Mouse (Mus musculus) hindbrain, embryonic 15.5 days (tissue): Measurements from ENCODE around the gene Rhod. TPM values are rescaled to one million over a fixed set of nuclear protein-coding genes. Genes with fewer than 3 reads are reported as not detected.

Experiments
- ATAC-seq: fragments of 200-750 bp; cut with Nextera tagmentation; 2 replicates; pipeline ENCODE4 v1.8.0; 2017; ENCODE audit warnings: low read depth, moderate number of reproducible peaks, moderate TSS enrichment; ENCODE audit not compliant: low FRiP score
- H3K27ac ChIP-seq: fragments of 300-500 bp; sonication (generic); replicated peaks from 2 replicates; pipeline ENCODE4 v1.5.1; 2015; ENCODE audit warnings: mild to moderate bottlenecking, inconsistent platforms
- H3K27me3 ChIP-seq: fragments of 300-500 bp; sonication (generic); 2 replicates; pipeline ENCODE4 v1.6.1; 2015; ENCODE audit warnings: control low read depth, inconsistent platforms
- H3K36me3 ChIP-seq: fragments of 300-500 bp; sonication (generic); 2 replicates; pipeline ENCODE4 v1.6.1; 2015; ENCODE audit warnings: control low read depth, inconsistent platforms
- H3K4me1 ChIP-seq: fragments of 300-500 bp; sonication (generic); replicated peaks from 2 replicates; pipeline ENCODE4 v1.6.1; 2015; ENCODE audit warnings: control low read depth, inconsistent platforms
- H3K4me2 ChIP-seq: fragments of 300-500 bp; sonication (generic); 2 replicates; pipeline ENCODE4 v1.6.1; 2015; ENCODE audit warnings: moderate library complexity, mild to moderate bottlenecking, inconsistent platforms
- H3K4me3 ChIP-seq: fragments of 300-500 bp; sonication (generic); 2 replicates; pipeline ENCODE4 v1.5.1; 2015; ENCODE audit warnings: mild to moderate bottlenecking, inconsistent platforms
- H3K9ac ChIP-seq: fragments of 300-500 bp; sonication (generic); 2 replicates; pipeline ENCODE4 v1.6.1; 2015; ENCODE audit warnings: inconsistent platforms
- H3K9me3 ChIP-seq: fragments of 300-500 bp; sonication (generic); 2 replicates; pipeline ENCODE4 v1.6.1; 2016; ENCODE audit warnings: control low read depth, inconsistent platforms
- WGBS: fragments of 180-500 bp; shearing (Covaris S2); methylation state at CpG from one replicate; pipeline ENCODE4 v1.1.7; 2015; 5-methylcytosine and 5-hydroxymethylcytosine counted together
- polyA plus RNA-seq: library from polyadenylated mRNA; unstranded; fragments of >200 nt; fragmentation: Nextera tagmentation; extraction: Ambion mirVana; gene quantifications from 2 replicates; pipeline ENCODE4 v1.2.1, GENCODE M21; 2015

Rhod gene
- 5.7 and 6.7 TPM in 2 replicates for polyA plus RNA-seq

GRCm38 (mm10) chr19:4439161-4439801 lies at the start of gene Rhod:
Gene Rhod (minus strand): TSS chr19:4439432.
- peaks cover 24% of the 10 kb centered on the region for H3K4me1 ChIP-seq
- no peaks in the 10 kb centered on the region for H3K36me3 ChIP-seq
- H3K27ac ChIP-seq, result no peak within 1 kb of the TSS
- peaks cover 23% of the 10 kb centered on the region for H3K27me3 ChIP-seq
- ATAC-seq, result 0 out of 2 replicates have a peak, but pooled peaks have one; percentile 16
- peak within 1 kb of the TSS; percentile 90 for H3K4me2 ChIP-seq
- no peaks in the 10 kb centered on the region for H3K9me3 ChIP-seq
- under 1% methylated on average over 49 of the region's 51 CpGs for WGBS
- peak within 1 kb of the TSS; percentile 44 for H3K9ac ChIP-seq
- peak within 1 kb of the TSS; percentile 44 for H3K4me3 ChIP-seq

GRCm38 (mm10) chr19:4487877-4488276 lies 48.6 kb upstream of the Rhod start:
- Histone ChIP-seq H3K27ac (no peak overlapping the region), H3K4me3 (no peak overlapping the region), H3K4me1 (peaks cover 5% of the 10 kb centered on the region; the same call in 1 of the 2 replicates), H3K36me3 (no peaks in the 10 kb centered on the region), H3K9ac (no peak overlapping the region), H3K4me2 (no peak overlapping the region), H3K9me3 (no peaks in the 10 kb centered on the region), H3K27me3 (no peaks in the 10 kb centered on the region)
- ATAC-seq, result no peak
- WGBS, result 79% methylated on average over 2 of the region's 2 CpGs

- H3K4me3 ChIP-seq, result no peak overlapping the region
- no peaks in the 10 kb centered on the region for H3K9me3 ChIP-seq
- ATAC-seq, result no peak
- H3K36me3 ChIP-seq, result no peaks in the 10 kb centered on the region
- H3K27me3 ChIP-seq, result no peaks in the 10 kb centered on the region
- no peak overlapping the region for H3K9ac ChIP-seq
- H3K4me2 ChIP-seq, result no peak overlapping the region
- H3K4me1 ChIP-seq, result no peaks in the 10 kb centered on the region
- 59% methylated on average over 5 of the region's 5 CpGs for WGBS
- H3K27ac ChIP-seq, result no peak overlapping the region
These were observed 45.8 kb upstream of the Rhod start for GRCm38 (mm10) chr19:4485006-4485405.

GRCm38 (mm10) chr19:4482111-4482859 lies 43.1 kb upstream of the Rhod start:
- H3K27me3 ChIP-seq, result peaks cover 5% of the 10 kb centered on the region
- no peak for ATAC-seq
- peaks cover 2% of the 10 kb centered on the region for H3K4me1 ChIP-seq
- H3K27ac ChIP-seq, result no peak overlapping the region
- H3K9ac ChIP-seq, result no peak overlapping the region
- WGBS, result 95% methylated on average over 3 of the region's 3 CpGs
- no peak overlapping the region for H3K4me3 ChIP-seq
- no peaks in the 10 kb centered on the region for H3K9me3 ChIP-seq
- no peaks in the 10 kb centered on the region for H3K36me3 ChIP-seq
- no peak overlapping the region for H3K4me2 ChIP-seq

- 61% methylated on average over 4 of the region's 4 CpGs for WGBS
- Histone ChIP-seq H3K9me3 (no peaks in the 10 kb centered on the region), H3K36me3 (no peaks in the 10 kb centered on the region), H3K27me3 (peaks cover 5% of the 10 kb centered on the region), H3K4me3 (no peak overlapping the region), H3K9ac (no peak overlapping the region), H3K27ac (no peak overlapping the region), H3K4me1 (peaks cover 11% of the 10 kb centered on the region), H3K4me2 (no peak overlapping the region)
- no peak for ATAC-seq
These were observed 42.1 kb upstream of the Rhod start for GRCm38 (mm10) chr19:4481326-4481725.

- Histone ChIP-seq H3K4me3 (no peak overlapping the region), H3K9ac (no peak overlapping the region), H3K4me2 (no peak overlapping the region), H3K27ac (no peak overlapping the region), H3K36me3 (no peaks in the 10 kb centered on the region), H3K9me3 (no peaks in the 10 kb centered on the region), H3K27me3 (peaks cover 13% of the 10 kb centered on the region), H3K4me1 (peaks cover 13% of the 10 kb centered on the region)
- ATAC-seq, result no peak
- WGBS, result 89% methylated on average over 2 of the region's 2 CpGs
These were observed 40.8 kb upstream of the Rhod start for GRCm38 (mm10) chr19:4480041-4480440.

GRCm38 (mm10) chr19:4478190-4478516 lies 38.9 kb upstream of the Rhod start:
- Histone ChIP-seq H3K4me2 (no peak overlapping the region), H3K4me3 (no peak overlapping the region), H3K27ac (no peak overlapping the region), H3K27me3 (peaks cover 20% of the 10 kb centered on the region), H3K9ac (no peak overlapping the region), H3K9me3 (no peaks in the 10 kb centered on the region), H3K4me1 (peaks cover 13% of the 10 kb centered on the region), H3K36me3 (no peaks in the 10 kb centered on the region)
- ATAC-seq, result no peak
- 48% methylated on average over 1 of the region's 1 CpGs for WGBS

GRCm38 (mm10) chr19:4477345-4478189 lies 38.3 kb upstream of the Rhod start, which contains the start of gene Syt12:
Gene Syt12 (minus strand): TSS chr19:4477447.
- Histone ChIP-seq H3K27ac (peak within 1 kb of the TSS; percentile 48), H3K9ac (peak within 1 kb of the TSS; percentile 63), H3K36me3 (no peaks in the 10 kb centered on the region), H3K4me3 (peak within 1 kb of the TSS; percentile 66), H3K4me2 (peak within 1 kb of the TSS; percentile 100), H3K4me1 (peaks cover 13% of the 10 kb centered on the region), H3K27me3 (peaks cover 20% of the 10 kb centered on the region), H3K9me3 (no peaks in the 10 kb centered on the region)
- WGBS, result 36% methylated on average over 21 of the region's 21 CpGs
- ATAC-seq, result no peak

GRCm38 (mm10) chr19:4476601-4477257 lies 37.5 kb upstream of the Rhod start:
- H3K4me3 ChIP-seq, result peak overlapping the region; percentile 66
- peak overlapping the region; percentile 100 for H3K4me2 ChIP-seq
- under 1% methylated on average over 65 of the region's 70 CpGs for WGBS
- H3K27ac ChIP-seq, result peak overlapping the region; percentile 48
- H3K9ac ChIP-seq, result peak overlapping the region; percentile 63
- peaks cover 20% of the 10 kb centered on the region for H3K27me3 ChIP-seq
- H3K36me3 ChIP-seq, result no peaks in the 10 kb centered on the region
- peaks cover 13% of the 10 kb centered on the region for H3K4me1 ChIP-seq
- ATAC-seq, result peak; percentile 85
- no peaks in the 10 kb centered on the region for H3K9me3 ChIP-seq

- Histone ChIP-seq H3K4me2 (no peak overlapping the region), H3K4me3 (no peak overlapping the region), H3K9me3 (no peaks in the 10 kb centered on the region), H3K36me3 (no peaks in the 10 kb centered on the region), H3K27me3 (peaks cover 20% of the 10 kb centered on the region), H3K27ac (no peak overlapping the region), H3K9ac (no peak overlapping the region), H3K4me1 (peaks cover 13% of the 10 kb centered on the region)
- ATAC-seq, result no peak
- 77% methylated on average over 11 of the region's 11 CpGs for WGBS
These were observed 36.1 kb upstream of the Rhod start for GRCm38 (mm10) chr19:4475224-4475925.

- H3K4me3 ChIP-seq, result no peak overlapping the region
- no peaks in the 10 kb centered on the region for H3K36me3 ChIP-seq
- H3K4me2 ChIP-seq, result no peak overlapping the region
- H3K9ac ChIP-seq, result no peak overlapping the region
- peaks cover 13% of the 10 kb centered on the region for H3K4me1 ChIP-seq
- no peaks in the 10 kb centered on the region for H3K9me3 ChIP-seq
- no peak for ATAC-seq
- H3K27me3 ChIP-seq, result peaks cover 20% of the 10 kb centered on the region
- H3K27ac ChIP-seq, result no peak overlapping the region
- 63% methylated on average over 3 of the region's 3 CpGs for WGBS
These were observed 35.5 kb upstream of the Rhod start for GRCm38 (mm10) chr19:4474739-4475138.
